Mouse (Mus musculus) embryonic fibroblast, embryonic 13.5 days (primary cell): ENCODE measurements around the gene 7530416G11Rik.

Experiments used
- CTCF ChIP-seq: IDR thresholded peaks from 2 replicates; pipeline ENCODE4 v1.5.1; 2011; ENCODE audit warnings: mild to moderate bottlenecking, control low read depth, low read length, moderate library complexity, borderline replicate concordance; ENCODE audit not compliant: insufficient read depth
- POLR2A ChIP-seq: IDR thresholded peaks from 2 replicates; pipeline ENCODE4 v1.6.1; 2011; ENCODE audit warnings: low read depth, mild to moderate bottlenecking, control low read depth, low read length, moderate library complexity

- TF ChIP-seq CTCF (no peak), POLR2A (no peak)
Observed at GRCm38 (mm10) chr15:85519438-85519837, 16.4 kb upstream of the 7530416G11Rik start.
